Mouse (Mus musculus) right cerebral cortex, postnatal 10 days (tissue): Measurements from ENCODE around the gene Toporsl.

Source experiments
- DNase-seq, 2 experiments: peaks; one replicate each; pipeline ENCODE4 v3.0.0; 2021; ENCODE audit warnings: low spot score in 2 of 2

Toporsl gene

GRCm38 (mm10) chr4:52595927-52596326 lies at the start of gene Toporsl:
Gene Toporsl, plus strand, starts transcription at chr4:52596274.
- DNase-seq: no peak

GRCm38 (mm10) chr4:52557672-52558071 lies 38.4 kb upstream of the Toporsl start:
- DNase-seq: no peak

- no peak for DNase-seq
Measured at GRCm38 (mm10) chr4:52558080-52558479, 38.0 kb upstream of the Toporsl start.

GRCm38 (mm10) chr4:52563859-52564258 lies 32.2 kb upstream of the Toporsl start:
- DNase-seq: no peak

- no peak for DNase-seq
Measured at GRCm38 (mm10) chr4:52586194-52586734, 9.8 kb upstream of the Toporsl start.

GRCm38 (mm10) chr4:52593821-52594356 lies 2.2 kb upstream of the Toporsl start:
- DNase-seq: no peak

- DNase-seq: no peak
Measured at GRCm38 (mm10) chr4:52594632-52595031, 1.4 kb upstream of the Toporsl start.

- no peak for DNase-seq
Measured at GRCm38 (mm10) chr4:52598180-52598881, 2.3 kb downstream of the Toporsl start.

- no peak for DNase-seq
Measured at GRCm38 (mm10) chr4:52606923-52607322, 10.8 kb downstream of the Toporsl start.

- peak; percentile 22 to 23 for DNase-seq
Measured at GRCm38 (mm10) chr4:52634986-52635385, 38.9 kb downstream of the Toporsl start.

GRCm38 (mm10) chr4:52647791-52648190 lies 51.7 kb downstream of the Toporsl start:
- DNase-seq: no peak

- no peak for DNase-seq
Measured at GRCm38 (mm10) chr4:52659701-52660100, 63.6 kb downstream of the Toporsl start.

GRCm38 (mm10) chr4:52660701-52661117 lies 64.6 kb downstream of the Toporsl start:
- DNase-seq: no peak

GRCm38 (mm10) chr4:52661311-52661710 lies 65.2 kb downstream of the Toporsl start:
- no peak for DNase-seq
